Mouse (Mus musculus) ovary, postnatal 14 days (tissue): ENCODE results near the gene Thop1.

ENCODE experiments used
- DNase-seq: peaks from one replicate; pipeline ENCODE4 v3.0.0; 2022; ENCODE audit warnings: low spot score

Thop1 gene

GRCm38 (mm10) chr10:81106113-81106721 is 36.4 kb downstream of the Thop1 start:
- DNase-seq, result peak; percentile 83

- no peak for DNase-seq
Observed at GRCm38 (mm10) chr10:81112946-81113345, 43.1 kb downstream of the Thop1 start.

GRCm38 (mm10) chr10:81119625-81120024 is 49.8 kb downstream of the Thop1 start:
- DNase-seq, result no peak

- DNase-seq, result no peak
Observed at GRCm38 (mm10) chr10:81120650-81121049, 50.8 kb downstream of the Thop1 start.

- DNase-seq, result no peak
Observed at GRCm38 (mm10) chr10:81122889-81123288, 53.1 kb downstream of the Thop1 start.

- DNase-seq, result no peak
Observed at GRCm38 (mm10) chr10:81123500-81123899, 53.7 kb downstream of the Thop1 start.
